Mouse (Mus musculus): Measurements from ENCODE around the gene Pdcl3.
A peak's percentile ranks its signal among the peaks of the same experiment; 100 is the strongest.

The Pdcl3 gene

DNA sequence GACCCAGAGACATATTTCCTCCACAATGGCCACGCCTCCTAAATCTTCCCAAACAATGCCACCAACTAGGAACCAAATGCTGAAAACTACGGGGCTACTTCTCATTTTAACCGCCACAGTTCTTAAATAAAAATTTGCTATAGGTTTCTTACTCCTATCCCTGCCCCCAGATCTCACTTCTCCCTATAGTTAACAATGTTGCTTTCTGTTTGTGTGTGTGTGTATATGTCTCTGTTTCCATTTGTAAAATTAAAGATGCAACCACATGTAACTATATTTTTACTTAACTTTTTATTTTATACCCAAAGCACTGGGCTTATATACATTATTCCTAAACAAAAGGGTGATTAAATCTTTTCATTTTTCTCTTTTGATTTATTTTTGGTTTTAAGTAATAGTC is at the start of gene Pdcl3:
Gene Pdcl3 (plus strand): TSS at position 301 of the 400 bp plus-strand sequence.
- no peak for DNase-seq (ENCODE audit: low spot score)

- DNase-seq (ENCODE audit: low spot score), result peak; percentile 33
Measured at GRCm38 (mm10) chr1:38936780-38937179, 48.6 kb upstream of the Pdcl3 start.

DNA sequence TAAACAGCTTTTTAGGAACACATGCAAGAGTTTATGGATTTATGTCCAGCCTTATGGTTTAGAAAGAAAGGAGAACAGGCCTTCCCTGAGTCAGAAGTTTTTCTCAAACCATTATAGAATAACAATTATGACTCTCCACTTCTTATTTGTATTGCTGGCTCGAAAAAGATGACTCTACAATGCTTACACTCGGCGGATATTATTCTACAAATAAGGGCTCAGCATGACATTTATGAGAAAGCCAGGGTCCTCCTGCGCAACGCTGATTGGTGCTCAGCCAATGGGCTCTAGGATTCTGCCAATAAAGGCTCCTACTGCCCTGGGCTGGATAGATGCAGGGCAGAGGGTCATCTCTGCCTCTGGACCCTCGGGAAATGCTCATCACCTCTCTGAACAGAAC is 46.6 kb upstream of the Pdcl3 start, which contains the start of gene Nms:
Gene Nms (plus strand): TSS at position 301 of the 400 bp plus-strand sequence.
- DNase-seq (ENCODE audit: low spot score), result no peak

GRCm38 (mm10) chr1:38939608-38940007 is 45.8 kb upstream of the Pdcl3 start:
- no peak for DNase-seq (ENCODE audit: low spot score)

- DNase-seq (ENCODE audit: low spot score), result no peak
Measured at GRCm38 (mm10) chr1:38956457-38956856, 29.0 kb upstream of the Pdcl3 start.

DNA sequence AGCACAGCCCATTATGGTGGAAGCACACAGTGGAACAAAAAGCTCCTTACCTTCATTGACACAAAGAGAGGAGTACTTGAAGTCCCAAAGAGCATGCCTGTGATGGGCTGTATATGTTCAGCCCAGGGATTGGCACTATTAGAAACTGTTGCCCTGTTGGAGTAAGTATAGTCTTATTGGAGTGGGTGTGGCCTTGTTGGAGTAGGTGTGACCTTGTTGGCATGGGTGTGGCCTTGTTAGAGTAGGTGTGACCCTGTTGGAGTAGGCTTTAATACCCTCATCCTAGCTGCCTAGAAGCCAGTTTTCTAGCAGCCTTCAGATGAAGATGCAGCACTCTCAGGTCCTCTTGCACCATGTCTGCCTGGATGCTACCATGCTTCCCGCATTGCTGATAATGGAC is 16.3 kb upstream of the Pdcl3 start:
- no peak for DNase-seq (ENCODE audit: low spot score)

- no peak for DNase-seq (ENCODE audit: low spot score)
Measured at GRCm38 (mm10) chr1:38971712-38972111, 13.7 kb upstream of the Pdcl3 start.

DNA sequence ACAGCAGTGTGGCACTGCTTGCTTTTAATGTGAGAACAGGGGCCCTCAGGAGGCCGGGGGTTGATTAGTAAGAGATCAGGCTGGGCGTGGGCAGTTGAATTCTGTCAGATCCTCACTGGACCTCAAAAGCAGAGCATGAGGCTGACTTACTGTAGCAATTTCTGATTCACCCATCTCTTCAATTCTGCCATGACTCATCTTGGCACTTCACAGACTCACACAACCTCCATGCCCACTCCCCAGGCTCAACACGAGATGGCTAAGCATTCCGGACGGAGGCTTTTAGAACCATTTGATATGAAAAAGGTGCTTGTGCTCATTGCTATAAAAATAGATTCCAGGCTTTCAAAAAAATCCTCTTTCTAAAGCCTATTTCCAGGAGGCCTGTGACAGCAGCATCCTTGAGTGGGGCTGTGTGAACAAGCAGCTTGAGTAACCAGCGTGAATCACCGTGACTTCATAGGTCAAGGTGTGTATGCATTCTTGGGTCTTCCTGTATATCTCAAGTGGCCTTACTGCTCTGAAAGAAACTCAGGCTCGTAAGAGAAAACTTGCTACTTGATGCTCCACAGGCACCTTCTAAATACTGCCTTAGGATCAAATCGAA is 12.3 kb upstream of the Pdcl3 start:
- DNase-seq (ENCODE audit: low spot score), result no peak

DNA sequence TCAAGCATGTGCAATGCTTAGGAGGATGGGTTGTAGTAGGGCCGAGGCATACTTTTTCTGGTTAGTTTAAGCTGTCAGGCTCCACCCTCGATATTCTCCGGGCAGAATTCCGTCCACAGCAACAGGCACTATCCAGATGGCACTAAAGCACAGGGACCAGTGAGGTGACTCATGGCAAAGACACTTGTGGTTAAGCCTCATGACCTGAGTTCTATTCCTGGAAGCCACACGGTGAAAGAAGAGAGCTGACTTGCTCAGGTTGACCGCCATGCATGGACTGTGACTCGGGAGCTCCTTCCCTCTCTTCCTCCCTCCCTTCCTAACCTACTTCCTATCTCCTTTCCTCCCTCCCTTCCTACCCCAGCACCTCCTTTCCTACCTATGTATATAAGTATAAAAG is 5.5 kb upstream of the Pdcl3 start:
- no peak for DNase-seq (ENCODE audit: low spot score)

DNA sequence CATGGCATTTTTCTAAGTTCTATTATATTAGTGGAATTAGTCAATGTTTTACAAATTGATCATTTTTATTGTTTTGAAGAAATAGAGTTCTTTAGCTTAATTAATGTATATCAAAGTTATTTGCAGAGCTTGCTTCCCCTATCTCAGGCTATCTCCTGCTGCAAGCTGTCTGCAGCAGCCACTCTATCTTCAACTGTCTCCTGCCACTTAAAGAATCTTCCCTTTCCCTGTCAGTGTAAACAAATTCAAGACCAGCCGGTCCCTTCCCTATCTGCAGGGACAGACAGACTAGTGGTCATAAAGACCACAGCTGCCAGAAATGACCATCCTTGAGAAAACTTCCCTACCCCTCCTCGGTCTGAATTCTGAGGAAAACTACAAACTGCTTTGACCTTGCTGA is 1.5 kb upstream of the Pdcl3 start:
- no peak for DNase-seq (ENCODE audit: low spot score)

GRCm38 (mm10) chr1:38987080-38987864 is 1.9 kb downstream of the Pdcl3 start:
- DNase-seq (ENCODE audit: low spot score), result peak; percentile 92

DNA sequence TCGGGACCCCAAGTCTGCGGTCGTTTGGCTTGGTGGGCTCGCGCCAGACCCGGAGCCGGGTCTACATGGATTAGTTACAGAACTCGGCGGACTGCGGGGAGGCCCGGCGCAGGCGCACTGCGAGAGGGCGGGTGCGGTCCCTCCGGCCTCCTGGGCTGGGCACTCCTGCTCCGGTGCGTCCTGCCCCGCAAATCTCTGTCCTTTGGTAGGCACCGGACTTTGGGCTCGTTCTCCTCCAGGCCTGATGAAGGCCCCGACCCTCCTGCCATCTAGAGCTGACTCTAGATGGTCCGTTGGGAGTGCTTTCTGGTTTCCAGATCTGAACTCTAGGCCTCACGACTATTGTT is 2.4 kb downstream of the Pdcl3 start:
- DNase-seq (ENCODE audit: low spot score), result no peak

DNA sequence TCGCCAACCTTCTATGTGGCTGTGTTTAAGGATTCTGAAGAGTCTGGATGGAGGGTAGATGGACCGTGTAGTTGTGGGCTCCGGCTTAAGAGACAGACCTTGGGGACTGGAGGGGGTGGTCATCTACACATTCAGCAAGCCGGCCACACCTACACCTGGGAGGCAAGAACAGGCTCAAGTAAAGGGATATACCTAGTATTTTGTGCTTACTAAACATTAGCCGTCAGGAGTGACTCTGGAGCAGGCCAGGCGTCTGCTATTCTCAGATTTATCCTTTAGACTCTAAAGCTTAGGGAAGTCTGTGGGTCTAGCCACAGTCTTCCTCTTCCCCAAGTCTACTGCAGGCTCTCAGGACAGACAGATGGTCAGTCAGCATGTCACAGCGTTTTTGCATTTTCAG is 2.9 kb downstream of the Pdcl3 start:
- no peak for DNase-seq (ENCODE audit: low spot score)

- no peak for DNase-seq (ENCODE audit: low spot score)
Measured at GRCm38 (mm10) chr1:38992365-38992764, 7.0 kb downstream of the Pdcl3 start.

GRCm38 (mm10) chr1:39001106-39001505 is 15.7 kb downstream of the Pdcl3 start:
- DNase-seq (ENCODE audit: low spot score), result peak; percentile 51

DNA sequence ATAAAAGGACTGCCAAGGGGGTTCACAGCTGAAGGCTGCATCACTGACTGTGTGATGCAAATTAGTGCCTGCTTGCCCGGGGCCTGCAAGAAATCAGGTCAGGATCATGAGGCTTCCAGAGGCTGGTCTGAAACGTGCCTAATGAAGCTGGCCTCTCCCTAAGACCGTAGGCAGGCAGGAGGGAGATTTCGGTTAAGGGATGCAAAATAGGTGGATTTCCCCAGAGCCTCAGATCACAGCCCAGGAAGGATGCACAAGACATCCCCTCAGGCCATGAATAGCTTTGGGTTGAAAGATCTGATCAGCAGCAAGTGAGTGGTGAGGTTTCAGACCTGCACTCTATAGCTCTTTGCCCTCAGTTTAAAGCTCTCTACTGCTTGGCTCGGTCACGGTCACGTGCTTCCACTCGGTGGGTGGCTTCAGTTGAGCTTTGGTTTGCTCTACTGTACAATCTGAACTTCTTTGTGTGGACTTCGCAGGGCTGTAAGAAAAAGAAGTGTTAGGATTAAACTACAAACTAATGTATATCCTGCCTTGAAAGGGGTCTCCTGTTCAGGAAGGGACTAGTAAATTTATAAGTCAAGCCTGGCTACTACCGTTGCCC is 20.4 kb downstream of the Pdcl3 start:
- no peak for DNase-seq (ENCODE audit: low spot score)

GRCm38 (mm10) chr1:39006830-39007829 is 21.7 kb downstream of the Pdcl3 start:
- DNase-seq (ENCODE audit: low spot score), result no peak

- peak; percentile 12 for DNase-seq (ENCODE audit: low spot score)
Measured at GRCm38 (mm10) chr1:39010583-39011021, 25.2 kb downstream of the Pdcl3 start.

GRCm38 (mm10) chr1:39012576-39012975 is 27.2 kb downstream of the Pdcl3 start:
- DNase-seq (ENCODE audit: low spot score), result no peak

- no peak for DNase-seq (ENCODE audit: low spot score)
Measured at GRCm38 (mm10) chr1:39013843-39014242, 28.4 kb downstream of the Pdcl3 start.

- no peak for DNase-seq (ENCODE audit: low spot score)
Measured at GRCm38 (mm10) chr1:39015529-39015928, 30.1 kb downstream of the Pdcl3 start.

- DNase-seq (ENCODE audit: low spot score), result no peak
Measured at GRCm38 (mm10) chr1:39017871-39018270, 32.5 kb downstream of the Pdcl3 start.
